Mouse (Mus musculus) myocyte (in vitro differentiated cells): ENCODE results near the gene Lta.

Experiments
- MAX ChIP-seq: IDR thresholded peaks from one replicate; pipeline ENCODE4 v1.6.1; 2011; ENCODE audit warnings: low read depth, mild to moderate bottlenecking, control low read depth
- POLR2A ChIP-seq: IDR thresholded peaks from one replicate; pipeline ENCODE4 v1.6.1; 2011; ENCODE audit warnings: low read depth, mild to moderate bottlenecking, control low read depth, moderate library complexity; ENCODE audit not compliant: insufficient read length

- no peak for TF ChIP-seq MAX
- TF ChIP-seq POLR2A = no peak
These were observed 9.4 kb downstream of the Lta start for GRCm38 (mm10) chr17:35195631-35196320.
